Mouse (Mus musculus): Measurements from ENCODE around the gene Nfkb2. TPM values are rescaled to one million over a fixed set of nuclear protein-coding genes. Genes with fewer than 3 reads are reported as not detected.
A peak's percentile ranks its signal among the peaks of the same experiment; 100 is the strongest.

The Nfkb2 gene
- polyA plus RNA-seq, 1 experiment from 2014 or later = 6.1 TPM

DNA sequence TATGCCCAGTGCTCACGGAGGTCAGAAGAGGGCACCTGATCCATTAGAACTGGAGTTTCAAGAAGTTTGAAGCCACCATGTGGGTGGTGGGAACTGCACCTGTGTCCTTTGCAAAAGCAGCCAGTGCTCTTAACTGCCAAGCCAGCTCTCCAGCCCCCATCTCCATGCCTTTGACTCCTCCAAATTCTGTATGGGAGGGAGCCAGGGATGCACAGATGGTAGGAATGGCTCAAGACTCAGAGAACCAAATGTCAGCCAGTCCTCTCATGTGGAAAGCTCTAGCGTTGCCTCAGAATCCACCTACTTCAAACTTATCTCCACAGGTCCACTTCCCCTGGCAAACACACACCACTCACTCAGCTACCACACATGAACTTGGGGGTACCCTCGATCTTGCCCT, 29.8 kb downstream of the Nfkb2 start:
- Histone ChIP-seq H3K4me1 (peaks cover 33% of the 10 kb centered on the region), H3K4me2 (no peak overlapping the region), H3K9me3 (replicated peaks) (no peaks in the 10 kb centered on the region), H3K9ac (no peak overlapping the region), H3K4me3 (no peak overlapping the region), H3K36me3 (peaks cover 27% of the 10 kb centered on the region), H3K27me3 (replicated peaks) (0 out of 2 replicates have a peak, but pooled peaks cover 5% of the 10 kb centered on the region), H3K27ac (no peak overlapping the region)
- WGBS (ENCODE audit: insufficient replicate concordance) = 72% methylated on average over 3 of the region's 3 CpGs
- no peak for ATAC-seq

DNA sequence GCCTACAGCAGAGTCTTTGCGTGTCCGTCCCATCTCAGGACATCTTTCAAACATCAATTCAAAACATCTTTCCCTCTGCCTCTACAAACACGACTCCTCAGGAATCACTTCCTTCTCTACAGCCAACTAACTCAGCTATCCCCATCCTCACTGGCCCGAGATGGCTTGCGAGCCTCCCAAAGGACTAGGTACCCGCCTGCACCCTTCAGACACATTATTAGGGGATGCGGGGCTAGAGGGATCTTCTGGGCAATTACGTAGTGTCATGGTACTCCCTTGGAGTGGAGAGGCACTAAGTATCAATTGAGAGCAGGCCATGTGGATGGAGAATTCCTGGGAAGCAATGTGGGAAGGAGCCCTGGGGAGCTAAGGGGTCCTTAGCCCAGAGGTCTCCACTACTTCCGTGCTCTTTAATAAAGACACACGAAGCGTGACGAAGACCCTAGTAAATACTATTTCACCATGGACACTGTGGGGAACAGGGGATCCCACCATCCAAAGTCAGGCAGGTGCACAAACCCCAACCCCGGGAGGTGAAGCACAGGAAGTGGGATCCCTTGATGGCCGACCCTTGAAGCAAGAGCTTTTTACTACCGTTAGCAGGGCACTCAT, 33.7 kb downstream of the Nfkb2 start:
- H3K9ac ChIP-seq = peak overlapping the region; percentile 82
- H3K27ac ChIP-seq = peak overlapping the region; percentile 57
- no peak for ATAC-seq
- peak overlapping the region; percentile 66 for H3K4me3 ChIP-seq
- H3K4me2 ChIP-seq = peak overlapping the region; percentile 87
- WGBS (ENCODE audit: insufficient replicate concordance) = 34% methylated on average over 15 of the region's 15 CpGs
- no peaks in the 10 kb centered on the region; the same call in 1 of the 2 replicates for H3K36me3 ChIP-seq
- peaks cover 6% of the 10 kb centered on the region for H3K27me3 ChIP-seq (replicated peaks)
- H3K4me1 ChIP-seq = peaks cover 33% of the 10 kb centered on the region
- H3K9me3 ChIP-seq (replicated peaks) = no peaks in the 10 kb centered on the region

- ATAC-seq = peak; percentile 86
Observed at GRCm38 (mm10) chr19:46338331-46338936, 34.3 kb downstream of the Nfkb2 start, which contains the start of gene Cuedc2. Cuedc2 (minus strand) TSS chr19:46338702.

GRCm38 (mm10) chr19:46338942-46339286, 34.8 kb downstream of the Nfkb2 start:
- 15% methylated on average over 6 of the region's 6 CpGs for WGBS (ENCODE audit: insufficient replicate concordance)
- H3K9me3 ChIP-seq (replicated peaks) = no peaks in the 10 kb centered on the region
- H3K4me3 ChIP-seq = peak overlapping the region; percentile 66
- peaks cover 43% of the 10 kb centered on the region for H3K4me1 ChIP-seq
- no peak; the same call in none of the 2 replicates for ATAC-seq
- H3K27ac ChIP-seq = peak overlapping the region; percentile 72
- peaks cover 9% of the 10 kb centered on the region for H3K27me3 ChIP-seq (replicated peaks)
- peak overlapping the region; percentile 27; the same call in 1 of the 2 replicates for H3K9ac ChIP-seq
- no peaks in the 10 kb centered on the region; the same call in 1 of the 2 replicates for H3K36me3 ChIP-seq
- peak overlapping the region; percentile 87 for H3K4me2 ChIP-seq

More at GRCm38 (mm10) chr19:46338331-46338936, 34.3 kb downstream of the Nfkb2 start, which contains the start of gene Cuedc2:
- H3K4me3 ChIP-seq = peak within 1 kb of the TSS; percentile 66
- peaks cover 38% of the 10 kb centered on the region for H3K4me1 ChIP-seq
- peak within 1 kb of the TSS; percentile 72 for H3K27ac ChIP-seq
- under 1% methylated on average over 31 of the region's 31 CpGs for WGBS (ENCODE audit: insufficient replicate concordance)
- no peaks in the 10 kb centered on the region; the same call in 1 of the 2 replicates for H3K36me3 ChIP-seq
- H3K9me3 ChIP-seq (replicated peaks) = no peaks in the 10 kb centered on the region
- H3K4me2 ChIP-seq = peak within 1 kb of the TSS; percentile 87
- H3K9ac ChIP-seq = peak within 1 kb of the TSS; percentile 82
- peaks cover 9% of the 10 kb centered on the region for H3K27me3 ChIP-seq (replicated peaks)

GRCm38 (mm10) chr19:46339287-46339971, 35.3 kb downstream of the Nfkb2 start:
- Histone ChIP-seq H3K9me3 (replicated peaks) (no peaks in the 10 kb centered on the region), H3K4me2 (peak overlapping the region; percentile 87), H3K27ac (peak overlapping the region; percentile 72), H3K27me3 (replicated peaks) (peaks cover 9% of the 10 kb centered on the region), H3K36me3 (no peaks in the 10 kb centered on the region; the same call in 1 of the 2 replicates), H3K4me3 (peak overlapping the region; percentile 66), H3K4me1 (peaks cover 48% of the 10 kb centered on the region), H3K9ac (peak overlapping the region; percentile 27; the same call in 1 of the 2 replicates)
- no peak for ATAC-seq
- 48% methylated on average over 7 of the region's 7 CpGs for WGBS (ENCODE audit: insufficient replicate concordance)

DNA sequence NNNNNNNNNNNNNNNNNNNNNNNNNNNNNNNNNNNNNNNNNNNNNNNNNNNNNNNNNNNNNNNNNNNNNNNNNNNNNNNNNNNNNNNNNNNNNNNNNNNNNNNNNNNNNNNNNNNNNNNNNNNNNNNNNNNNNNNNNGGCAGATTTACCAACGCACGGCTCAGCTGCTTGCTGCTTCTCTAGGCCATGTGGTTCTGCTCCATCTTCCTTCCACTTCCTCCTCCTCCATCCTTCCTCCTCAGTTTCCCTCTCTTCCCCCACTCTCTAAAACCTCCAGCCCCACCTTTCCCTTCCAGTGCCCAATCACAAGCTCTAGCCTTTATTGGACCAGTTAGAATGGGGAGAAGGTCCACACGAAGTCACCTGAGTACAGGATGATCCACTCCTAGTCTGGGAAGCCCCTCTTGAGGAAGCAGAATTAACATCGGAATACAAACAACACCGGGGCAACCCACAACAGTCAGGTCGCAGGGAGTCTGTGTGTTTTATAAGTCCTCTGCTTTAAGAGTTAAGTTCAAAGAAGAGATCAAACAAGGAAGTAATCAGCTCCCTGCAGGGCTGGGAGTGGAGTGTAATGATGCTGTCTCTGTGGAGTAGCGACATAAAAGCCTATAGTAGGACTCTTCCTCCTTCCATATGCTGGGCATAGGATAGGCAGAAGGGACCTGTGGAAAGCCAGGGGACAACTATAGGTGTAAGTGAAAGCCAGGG, 40.7 kb downstream of the Nfkb2 start:
- H3K9ac ChIP-seq = no peak overlapping the region
- no peak overlapping the region for H3K27ac ChIP-seq
- 31% methylated on average over 7 of the region's 7 CpGs for WGBS (ENCODE audit: insufficient replicate concordance)
- peaks cover 31% of the 10 kb centered on the region for H3K27me3 ChIP-seq (replicated peaks)
- no peaks in the 10 kb centered on the region for H3K9me3 ChIP-seq (replicated peaks)
- no peaks in the 10 kb centered on the region for H3K36me3 ChIP-seq
- H3K4me1 ChIP-seq = peaks cover 65% of the 10 kb centered on the region
- no peak for ATAC-seq
- no peak overlapping the region for H3K4me2 ChIP-seq
- H3K4me3 ChIP-seq = no peak overlapping the region

DNA sequence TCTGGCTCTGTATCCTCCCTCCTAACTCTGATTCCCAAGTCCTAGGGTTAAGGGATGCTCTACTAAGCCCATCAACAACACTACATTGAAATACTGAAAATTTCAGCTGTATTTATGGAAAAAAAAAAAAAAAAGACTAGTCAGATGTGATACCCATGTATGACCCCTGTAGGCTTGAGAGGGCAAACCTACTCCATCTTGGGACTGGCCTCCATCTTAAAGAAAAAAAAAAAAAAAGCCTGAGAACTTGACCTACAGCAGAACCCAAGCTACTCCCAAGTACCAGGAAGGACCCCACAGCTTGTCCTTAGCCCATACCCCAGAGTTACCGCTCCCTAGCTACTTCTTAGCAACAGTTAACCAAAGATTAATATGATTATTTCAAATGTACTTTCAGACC, 43.0 kb downstream of the Nfkb2 start:
- 86% methylated on average over 1 of the region's 1 CpGs for WGBS (ENCODE audit: insufficient replicate concordance)
- no peak overlapping the region for H3K27ac ChIP-seq
- H3K36me3 ChIP-seq = no peaks in the 10 kb centered on the region
- H3K27me3 ChIP-seq (replicated peaks) = peaks cover 47% of the 10 kb centered on the region
- H3K4me1 ChIP-seq = peaks cover 58% of the 10 kb centered on the region
- no peak overlapping the region for H3K4me2 ChIP-seq
- no peak for ATAC-seq
- H3K9ac ChIP-seq = no peak overlapping the region
- H3K9me3 ChIP-seq (replicated peaks) = no peaks in the 10 kb centered on the region
- H3K4me3 ChIP-seq = no peak overlapping the region

DNA sequence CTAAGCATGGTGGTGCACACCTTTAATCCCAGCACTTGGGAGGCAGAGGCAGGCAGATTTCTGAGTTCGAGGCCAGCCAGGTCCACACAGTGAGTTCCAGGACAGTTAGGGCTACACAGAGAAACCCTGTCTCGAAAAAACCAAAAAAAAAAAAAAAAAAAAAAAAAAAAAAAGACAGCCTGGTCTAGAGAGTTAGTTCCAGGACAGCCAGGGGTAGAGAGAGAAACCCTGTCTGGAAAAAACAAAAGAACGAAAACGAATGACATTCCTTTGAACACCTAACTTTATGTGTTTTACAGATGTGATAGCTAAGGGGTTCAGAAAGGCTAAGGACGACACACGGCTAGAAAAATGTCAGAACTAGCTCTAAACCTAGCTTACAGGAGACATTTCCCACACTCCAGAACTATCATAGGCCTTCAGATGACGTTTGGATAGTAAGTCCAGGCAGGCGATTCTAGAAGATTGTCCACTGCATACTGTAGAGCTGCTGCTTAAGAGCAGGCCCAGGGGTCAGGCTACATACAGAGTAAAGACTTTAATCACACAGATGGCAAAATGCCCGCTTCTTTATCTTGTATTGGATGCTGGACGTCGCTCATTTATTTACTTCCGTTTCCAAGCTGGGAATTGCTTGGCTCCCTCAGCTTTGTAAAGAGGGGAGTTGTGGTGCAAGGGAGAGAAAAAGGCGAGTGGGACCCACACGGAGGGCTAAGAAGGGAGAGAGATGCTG, 44.0 kb downstream of the Nfkb2 start:
- no peak for ATAC-seq
- no peaks in the 10 kb centered on the region for H3K36me3 ChIP-seq
- H3K4me3 ChIP-seq = peak overlapping the region; percentile 71
- peaks cover 63% of the 10 kb centered on the region for H3K4me1 ChIP-seq
- H3K27me3 ChIP-seq (replicated peaks) = peaks cover 47% of the 10 kb centered on the region
- 28% methylated on average over 14 of the region's 14 CpGs for WGBS (ENCODE audit: insufficient replicate concordance)
- no peaks in the 10 kb centered on the region for H3K9me3 ChIP-seq (replicated peaks)
- H3K27ac ChIP-seq = peak overlapping the region; percentile 63; the same call in 1 of the 2 replicates
- peak overlapping the region; percentile 73 for H3K9ac ChIP-seq
- peak overlapping the region; percentile 97 for H3K4me2 ChIP-seq

GRCm38 (mm10) chr19:46348761-46349458, 44.8 kb downstream of the Nfkb2 start:
- Histone ChIP-seq H3K9me3 (replicated peaks) (no peaks in the 10 kb centered on the region), H3K36me3 (no peaks in the 10 kb centered on the region), H3K9ac (peak overlapping the region; percentile 73), H3K4me2 (peak overlapping the region; percentile 97), H3K4me3 (peak overlapping the region; percentile 71), H3K27me3 (replicated peaks) (peaks cover 47% of the 10 kb centered on the region), H3K4me1 (peaks cover 58% of the 10 kb centered on the region), H3K27ac (peak overlapping the region; percentile 63; the same call in 1 of the 2 replicates)
- ATAC-seq = peak; percentile 46
- WGBS (ENCODE audit: insufficient replicate concordance) = 1% methylated on average over 78 of the region's 78 CpGs

GRCm38 (mm10) chr19:46349550-46349949, 45.4 kb downstream of the Nfkb2 start:
- Histone ChIP-seq H3K27ac (no peak overlapping the region), H3K4me2 (peak overlapping the region; percentile 97), H3K36me3 (no peaks in the 10 kb centered on the region), H3K9ac (peak overlapping the region; percentile 73; the same call in 1 of the 2 replicates), H3K4me3 (peak overlapping the region; percentile 71), H3K27me3 (replicated peaks) (peaks cover 47% of the 10 kb centered on the region), H3K4me1 (peaks cover 52% of the 10 kb centered on the region), H3K9me3 (replicated peaks) (no peaks in the 10 kb centered on the region)
- no peak for ATAC-seq
- WGBS (ENCODE audit: insufficient replicate concordance) = 43% methylated on average over 6 of the region's 6 CpGs

Measured in liver, embryonic 12.5 days (tissue).